Mouse (Mus musculus): ENCODE data around the gene Rorb. TPM values are rescaled to one million over a fixed set of nuclear protein-coding genes. Genes with fewer than 3 reads are reported as not detected.

Gene Rorb
- polyA plus RNA-seq, 1 experiment, result 0.04 TPM

DNA sequence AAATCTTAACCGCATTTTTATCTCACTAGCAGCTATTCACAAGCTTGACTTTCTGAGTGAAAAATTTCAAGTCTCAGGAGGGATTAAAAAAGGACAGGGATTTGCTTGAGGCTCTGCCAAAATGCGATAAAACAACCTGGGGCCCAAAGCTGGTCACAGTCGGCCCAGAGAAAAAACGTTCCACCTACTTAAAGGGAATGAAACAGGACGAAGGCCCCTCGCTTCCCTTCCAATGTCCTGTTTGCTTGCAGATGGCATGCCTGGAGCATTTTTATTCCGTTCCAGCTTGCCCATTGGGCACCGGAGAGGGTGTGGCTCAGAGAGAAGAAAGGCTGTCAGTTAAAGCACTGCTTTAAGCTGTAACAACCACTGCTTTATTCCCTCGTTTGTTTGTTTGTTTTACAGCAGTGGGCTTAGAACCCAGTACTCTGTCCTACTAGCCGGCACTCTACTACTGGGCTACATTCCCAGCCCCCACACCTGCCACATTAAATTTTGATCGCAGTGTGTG, 221.8 kb downstream of the Rorb start:
- H3K36me3 ChIP-seq (ENCODE audit: control insufficient read depth, insufficient read depth, low read length), result no peaks in the 10 kb centered on the region
- no peak for TF ChIP-seq POLR2A (IDR thresholded peaks at IDR 0.05; ENCODE audit: control insufficient read depth, low read depth, low read length)
- no peak for TF ChIP-seq CTCF (IDR thresholded peaks at IDR 0.05; ENCODE audit: control insufficient read depth, insufficient read depth, insufficient replicate concordance, low read depth, low read length)
- no peak overlapping the region for H3K27ac ChIP-seq (ENCODE audit: control insufficient read depth, insufficient read depth, low read depth, low read length)
- peak overlapping the region; percentile 4 for H3K4me3 ChIP-seq (ENCODE audit: control insufficient read depth, low read depth, low read length)
- H3K27me3 ChIP-seq (ENCODE audit: control insufficient read depth, insufficient read depth, low read length), result no peaks in the 10 kb centered on the region
- peaks cover 5% of the 10 kb centered on the region; the same call in 1 of the 2 replicates for H3K4me1 ChIP-seq (ENCODE audit: control insufficient read depth, insufficient read depth, low read length)

DNA sequence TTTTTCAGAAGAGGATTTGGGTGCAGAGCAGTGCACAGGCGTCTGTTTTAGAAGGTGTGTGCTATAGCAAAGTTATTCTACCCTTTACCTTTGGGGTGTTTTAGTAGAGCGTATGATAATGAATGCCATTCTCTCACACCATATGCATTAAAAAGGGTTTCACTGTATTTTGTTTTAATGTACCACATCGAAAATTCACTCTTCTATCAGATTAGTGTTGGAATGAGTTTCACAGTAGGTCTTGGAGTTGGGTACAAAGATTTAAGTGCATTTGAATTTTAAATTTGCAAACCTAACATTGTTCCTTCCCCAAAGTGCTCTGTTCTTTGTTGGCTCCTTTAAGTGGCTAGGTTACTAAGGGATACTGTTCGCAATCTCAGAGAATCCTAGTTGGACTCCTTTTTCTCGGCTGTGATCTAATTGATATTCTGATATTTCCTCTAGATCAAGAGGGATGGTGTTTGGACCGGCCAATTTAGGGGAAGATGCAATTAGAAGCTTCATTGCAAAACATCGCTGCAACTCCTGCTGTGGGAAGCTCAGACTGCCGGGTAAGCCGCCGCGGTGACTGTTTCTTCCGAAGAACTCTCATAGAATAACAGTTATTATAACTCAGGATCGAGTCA, 222.4 kb downstream of the Rorb start:
- peaks cover 5% of the 10 kb centered on the region; the same call in 1 of the 2 replicates for H3K4me1 ChIP-seq (ENCODE audit: control insufficient read depth, insufficient read depth, low read length)
- no peaks in the 10 kb centered on the region for H3K27me3 ChIP-seq (ENCODE audit: control insufficient read depth, insufficient read depth, low read length)
- no peak overlapping the region for H3K27ac ChIP-seq (ENCODE audit: control insufficient read depth, insufficient read depth, low read depth, low read length)
- no peaks in the 10 kb centered on the region for H3K36me3 ChIP-seq (ENCODE audit: control insufficient read depth, insufficient read depth, low read length)
- no peak for TF ChIP-seq CTCF (IDR thresholded peaks at IDR 0.05; ENCODE audit: control insufficient read depth, insufficient read depth, insufficient replicate concordance, low read depth, low read length)
- H3K4me3 ChIP-seq (ENCODE audit: control insufficient read depth, low read depth, low read length), result peak overlapping the region; percentile 4

DNA sequence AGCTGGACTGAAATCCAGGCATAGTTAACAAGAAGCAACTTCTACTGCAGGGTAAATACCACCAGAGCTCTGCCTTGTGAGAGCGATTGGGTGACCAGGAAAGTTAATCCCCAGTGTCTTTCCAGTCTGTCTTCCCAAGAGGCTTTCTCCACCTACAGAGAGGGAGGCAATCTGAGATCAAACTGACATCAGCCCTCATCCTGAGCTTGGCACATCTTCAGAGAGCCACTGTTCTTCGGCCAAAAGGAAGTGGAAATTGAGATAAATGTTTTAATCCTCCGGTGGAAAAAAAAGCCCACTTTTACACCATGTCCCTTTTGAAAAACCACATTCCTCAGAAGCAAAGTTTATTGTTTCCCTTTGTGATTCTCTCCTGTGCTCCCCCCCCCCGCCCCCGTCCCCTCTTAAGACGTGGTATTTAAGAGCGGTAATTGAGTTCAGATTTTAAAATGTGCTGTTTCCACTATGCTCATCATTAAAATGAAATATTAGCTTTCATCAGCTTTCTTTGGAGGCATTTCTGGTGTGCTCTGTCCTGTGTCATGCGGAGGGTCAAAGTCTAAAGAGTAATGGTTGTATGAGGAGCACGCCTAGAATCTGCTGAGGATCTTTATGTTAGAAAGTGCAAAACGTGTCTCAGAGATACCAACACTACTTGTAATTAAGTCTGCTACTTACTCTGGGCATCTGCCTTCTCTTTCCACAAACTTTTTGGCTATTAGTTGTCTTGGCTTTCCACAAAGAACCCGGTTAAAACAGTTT, 223.2 kb downstream of the Rorb start:
- TF ChIP-seq CTCF (IDR thresholded peaks at IDR 0.05; ENCODE audit: control insufficient read depth, insufficient read depth, insufficient replicate concordance, low read depth, low read length) (no peak), POLR2A (IDR thresholded peaks at IDR 0.05; ENCODE audit: control insufficient read depth, low read depth, low read length) (no peak)
- Histone ChIP-seq H3K4me1 (ENCODE audit: control insufficient read depth, insufficient read depth, low read length) (peaks cover 5% of the 10 kb centered on the region; the same call in 1 of the 2 replicates), H3K4me3 (ENCODE audit: control insufficient read depth, low read depth, low read length) (no peak overlapping the region), H3K36me3 (ENCODE audit: control insufficient read depth, insufficient read depth, low read length) (no peaks in the 10 kb centered on the region), H3K27me3 (ENCODE audit: control insufficient read depth, insufficient read depth, low read length) (no peaks in the 10 kb centered on the region), H3K27ac (ENCODE audit: control insufficient read depth, insufficient read depth, low read depth, low read length) (no peak overlapping the region)

DNA sequence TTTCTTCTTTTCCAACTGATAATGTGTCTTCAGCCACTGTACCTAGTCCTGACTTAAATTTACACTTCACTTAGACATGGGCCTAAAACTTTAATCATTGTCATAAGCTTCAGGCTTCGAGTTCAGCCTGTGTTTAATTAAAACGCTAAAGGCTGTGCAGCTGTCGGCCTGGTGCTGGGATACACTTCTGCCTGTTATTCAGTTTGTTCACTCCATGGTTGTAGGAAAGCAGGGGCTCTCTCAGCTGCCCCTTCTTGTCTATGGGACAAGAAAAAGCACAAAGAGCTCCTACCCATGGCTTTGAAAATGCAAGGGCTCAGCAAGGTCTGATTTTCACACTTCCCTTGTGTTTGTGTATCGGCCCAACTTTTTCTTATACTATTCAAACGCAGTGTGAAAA, 229.8 kb downstream of the Rorb start:
- H3K4me1 ChIP-seq (ENCODE audit: control insufficient read depth, insufficient read depth, low read length), result no peaks in the 10 kb centered on the region
- H3K4me3 ChIP-seq (ENCODE audit: control insufficient read depth, low read depth, low read length), result no peak overlapping the region
- no peaks in the 10 kb centered on the region for H3K36me3 ChIP-seq (ENCODE audit: control insufficient read depth, insufficient read depth, low read length)
- H3K27me3 ChIP-seq (ENCODE audit: control insufficient read depth, insufficient read depth, low read length), result no peaks in the 10 kb centered on the region
- no peak overlapping the region for H3K27ac ChIP-seq (ENCODE audit: control insufficient read depth, insufficient read depth, low read depth, low read length)
- TF ChIP-seq POLR2A (IDR thresholded peaks at IDR 0.05; ENCODE audit: control insufficient read depth, low read depth, low read length) (no peak), CTCF (IDR thresholded peaks at IDR 0.05; ENCODE audit: control insufficient read depth, insufficient read depth, insufficient replicate concordance, low read depth, low read length) (no peak)
